Mouse (Mus musculus): ENCODE data around the gene Plac8.

DNA sequence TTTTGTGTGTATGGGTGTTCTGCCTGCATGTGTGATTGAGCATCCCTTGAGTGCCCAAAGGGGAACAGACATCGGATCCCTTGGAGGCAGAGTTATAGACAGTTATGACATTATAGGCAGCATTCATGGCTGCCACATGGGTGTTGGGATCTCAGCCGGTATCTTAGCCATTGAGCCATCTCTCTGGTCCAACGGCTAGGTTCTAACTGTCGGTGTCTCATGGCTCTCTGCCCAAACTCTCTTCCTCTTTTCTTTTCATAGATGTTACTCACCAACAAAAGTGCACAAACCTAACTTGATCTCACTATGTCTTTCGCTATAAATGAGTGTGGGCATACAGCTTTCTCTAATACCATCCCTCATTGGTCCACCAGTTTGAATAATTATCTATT, 10.4 kb upstream of the Plac8 start:
- TF ChIP-seq CTCF (IDR thresholded peaks at IDR 0.05 in 2 of 3, conservative IDR thresholded peaks at IDR 0.05 in 1 of 3; ENCODE audit: control insufficient read depth in 1 of 3, insufficient read depth in 1 of 3, low read depth in 2 of 3, low read length in 3 of 3, poor library complexity in 1 of 3, severe bottlenecking in 1 of 3): no peak
- TF ChIP-seq RCOR1 (IDR thresholded peaks at IDR 0.05; ENCODE audit: low read depth, low read length): no peak; the same call in 1 of the 2 replicates
- no peak for TF ChIP-seq MAFK (IDR thresholded peaks at IDR 0.05; ENCODE audit: borderline replicate concordance, low read depth, low read length)
- no peak for TF ChIP-seq ZC3H11A (IDR thresholded peaks at IDR 0.05; ENCODE audit: low read depth, low read length)
- TF ChIP-seq ETS1 (IDR thresholded peaks at IDR 0.05; ENCODE audit: low read depth, low read length): peak; percentile 93
- TF ChIP-seq CHD2 (IDR thresholded peaks at IDR 0.05; ENCODE audit: low read length): no peak
- TF ChIP-seq POLR2A (IDR thresholded peaks at IDR 0.05; ENCODE audit: control insufficient read depth in 1 of 2, insufficient read depth in 1 of 2, low read depth in 1 of 2, low read length in 2 of 2, poor library complexity in 1 of 2): peak in 1 of 2 experiments; percentile 75; a peak in 2 of 4 replicates
- peak; percentile 96 to 98 for TF ChIP-seq EP300 (IDR thresholded peaks at IDR 0.05; ENCODE audit: low read depth in 1 of 2, low read length in 2 of 2)
- TF ChIP-seq MAX (IDR thresholded peaks at IDR 0.05; ENCODE audit: low read length): peak; percentile 55
- TF ChIP-seq ZNF384 (IDR thresholded peaks at IDR 0.05; ENCODE audit: low read depth, low read length): no peak
- peak; percentile 71 for TF ChIP-seq ZMIZ1 (IDR thresholded peaks at IDR 0.05; ENCODE audit: low read depth, low read length)
- TF ChIP-seq JUND (IDR thresholded peaks at IDR 0.05; ENCODE audit: low read depth, low read length): peak; percentile 40; the same call in 1 of the 2 replicates
